Mouse (Mus musculus) natural killer cell, adult 2 months (primary cell): ENCODE measurements around the gene Anapc1.
"Not testable (repeated sequence)": the region's sequence is repeated elsewhere in the genome, so short reads cannot be mapped to it uniquely, and the experiment has no call there.

Experiments
- DNase-seq, 2 experiments: peaks; one replicate each; pipeline ENCODE4 v3.0.0; 2022; ENCODE audit warnings: low spot score in 2 of 2

The Anapc1 gene

DNA sequence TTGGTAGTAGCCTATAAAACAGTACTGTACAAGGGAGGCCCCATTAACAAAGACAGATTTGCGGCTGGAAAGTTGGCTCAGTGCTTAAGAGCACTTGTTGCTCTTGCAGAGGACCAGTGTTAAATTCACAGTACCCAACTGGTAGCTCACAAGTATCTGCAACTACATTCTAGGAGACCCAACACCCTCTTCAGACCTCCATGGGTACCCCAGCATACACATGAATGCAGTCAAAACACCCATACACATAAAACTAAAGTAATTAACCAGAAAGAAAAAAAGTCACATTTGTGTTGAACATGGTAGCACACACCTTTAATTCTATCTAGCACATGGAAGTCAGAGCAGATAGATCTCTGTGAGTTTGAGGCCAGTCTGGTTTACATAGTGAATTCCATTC lies 9.9 kb upstream of the Anapc1 start:
- no peak for DNase-seq

DNA sequence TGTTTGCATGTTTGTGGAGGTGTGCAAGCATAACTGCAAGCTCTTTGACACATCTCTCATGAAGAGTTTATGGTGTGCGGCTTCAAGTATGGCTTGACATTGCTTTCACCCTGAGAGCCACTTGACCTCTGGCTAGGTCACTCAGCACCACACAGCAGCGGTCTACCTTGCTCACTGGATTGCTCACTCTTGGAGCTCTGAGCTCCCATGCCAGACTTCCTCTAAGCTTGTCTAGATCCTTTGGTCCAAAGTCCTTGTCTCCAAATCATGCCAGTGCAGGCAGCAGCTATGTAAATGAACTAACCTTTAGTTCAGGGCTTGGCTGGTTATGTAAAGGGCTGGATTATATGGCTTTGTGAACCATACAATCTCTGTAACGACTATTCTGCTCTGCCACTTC lies 9.2 kb upstream of the Anapc1 start:
- DNase-seq = no peak

DNA sequence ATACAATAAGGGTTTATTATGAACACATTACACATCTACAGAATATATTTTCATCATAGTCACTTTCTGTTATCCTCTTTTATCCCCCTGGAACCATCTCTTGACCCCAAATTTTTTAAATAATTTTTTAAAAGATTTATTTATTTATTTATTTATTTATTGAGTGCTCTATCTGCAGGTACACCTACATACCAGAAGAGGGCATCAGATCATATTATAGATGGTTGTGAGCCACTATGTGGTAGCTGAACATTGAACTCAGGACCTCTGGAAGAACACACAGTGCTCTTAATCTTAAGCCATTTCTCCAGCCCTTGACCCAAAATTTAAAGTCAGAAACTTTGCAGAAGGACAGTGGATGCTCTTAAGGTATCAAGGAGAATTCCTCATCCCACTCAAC lies 7.4 kb upstream of the Anapc1 start:
- no peak for DNase-seq

DNA sequence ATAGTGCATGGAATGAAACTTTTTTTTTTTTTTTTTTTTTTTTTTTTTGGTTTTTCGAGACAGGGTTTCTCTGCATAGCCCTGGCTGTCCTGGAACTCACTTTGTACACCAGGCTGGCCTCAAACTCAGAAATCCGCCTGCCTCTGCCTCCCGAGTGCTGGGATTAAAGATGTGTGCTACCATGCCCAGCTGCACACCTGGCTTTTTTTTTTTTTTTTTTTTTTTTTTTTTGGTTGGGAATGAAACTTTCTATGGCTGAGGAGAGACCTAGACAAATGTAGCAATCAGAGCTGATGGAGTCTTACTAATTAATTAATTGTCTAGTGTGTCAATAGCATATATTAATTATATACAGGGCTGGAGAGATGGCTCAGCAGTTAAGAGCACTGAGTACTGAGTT lies 6.6 kb upstream of the Anapc1 start:
- DNase-seq = not testable (repeated sequence)

DNA sequence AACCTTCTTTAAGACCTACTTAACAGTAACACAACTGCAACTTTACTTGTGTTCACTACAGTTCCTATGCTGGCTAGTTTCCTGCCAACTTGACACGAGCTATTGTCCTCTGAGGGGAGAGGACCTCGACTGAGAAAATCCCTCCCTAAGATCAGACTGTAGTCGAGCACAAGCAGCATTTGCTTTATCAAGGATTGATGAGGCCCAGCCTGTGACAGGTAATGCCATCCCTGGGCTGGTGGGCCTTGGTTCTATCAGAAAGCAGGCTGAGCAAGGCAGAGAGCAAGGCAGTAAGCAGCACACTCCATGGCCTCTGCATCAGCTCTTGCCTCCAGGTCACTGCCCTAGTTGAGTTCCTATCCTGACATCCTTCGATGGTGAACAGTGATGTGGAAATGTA lies 6.0 kb upstream of the Anapc1 start:
- DNase-seq = no peak

DNA sequence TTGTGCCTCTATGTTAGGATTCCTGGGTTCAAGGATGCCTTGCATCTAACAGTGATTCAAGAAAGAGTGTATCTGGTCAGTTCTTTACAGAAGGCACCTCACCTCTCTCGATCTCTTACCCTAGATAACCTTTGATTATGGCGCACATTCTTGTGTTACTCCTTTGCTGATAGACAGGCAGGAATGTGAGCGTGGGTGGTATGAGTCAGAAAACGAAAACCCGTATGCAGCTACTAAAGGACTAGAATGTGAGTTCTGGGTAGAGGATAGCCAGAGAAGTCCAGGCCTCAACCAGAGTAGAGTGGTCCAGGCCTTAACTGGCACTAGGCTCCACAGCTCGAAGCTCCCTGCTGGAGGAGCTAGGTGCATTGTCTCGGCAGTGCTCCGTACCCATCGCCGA lies 5.6 kb upstream of the Anapc1 start:
- DNase-seq = no peak

DNA sequence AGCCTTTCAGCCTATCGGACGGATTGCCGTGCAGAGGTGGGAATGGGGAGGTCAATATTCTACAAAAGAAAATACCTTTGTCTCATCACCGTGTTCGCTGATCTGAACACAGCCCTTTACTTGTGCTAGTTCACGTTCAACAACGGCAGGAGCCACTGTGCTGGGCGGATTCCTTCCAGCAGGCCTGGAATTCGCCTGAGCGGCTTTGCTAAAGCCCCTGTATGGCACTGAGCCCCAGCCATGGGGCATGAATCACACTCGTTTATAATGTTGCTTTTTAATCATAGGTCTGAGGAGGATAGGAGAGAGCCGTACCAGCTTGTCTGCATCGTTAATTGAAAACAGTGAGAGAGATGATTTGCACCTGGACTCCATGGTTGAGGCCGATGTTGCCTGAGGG lies 5.1 kb upstream of the Anapc1 start:
- no peak for DNase-seq

DNA sequence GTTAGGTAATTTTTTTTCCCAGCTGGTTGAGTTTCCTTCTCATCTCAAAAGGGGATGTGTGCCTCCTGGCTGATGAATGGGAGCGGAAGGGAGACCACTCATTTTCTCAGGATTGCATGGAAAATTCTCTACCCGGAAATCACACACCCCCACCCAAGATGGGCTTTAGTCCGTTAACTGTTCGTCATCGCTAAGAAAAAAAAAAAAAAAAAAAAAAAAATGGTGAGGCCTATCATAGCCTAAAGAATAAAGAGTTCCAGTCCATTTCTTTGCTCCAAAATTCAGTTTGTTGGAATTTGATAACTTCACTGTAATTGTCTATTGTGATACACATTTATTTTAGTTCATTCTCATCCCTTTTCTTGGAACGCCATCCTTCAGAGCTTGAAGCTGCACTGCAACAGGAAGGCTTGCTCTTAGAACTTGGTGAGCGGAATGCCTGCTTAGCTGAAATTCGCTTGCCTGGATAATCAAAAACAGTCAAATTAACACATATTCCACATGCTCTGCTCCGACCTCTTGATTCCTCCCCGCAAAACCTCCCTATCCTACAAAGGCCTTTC lies 448 bp upstream of the Anapc1 start:
- no peak for DNase-seq

DNA sequence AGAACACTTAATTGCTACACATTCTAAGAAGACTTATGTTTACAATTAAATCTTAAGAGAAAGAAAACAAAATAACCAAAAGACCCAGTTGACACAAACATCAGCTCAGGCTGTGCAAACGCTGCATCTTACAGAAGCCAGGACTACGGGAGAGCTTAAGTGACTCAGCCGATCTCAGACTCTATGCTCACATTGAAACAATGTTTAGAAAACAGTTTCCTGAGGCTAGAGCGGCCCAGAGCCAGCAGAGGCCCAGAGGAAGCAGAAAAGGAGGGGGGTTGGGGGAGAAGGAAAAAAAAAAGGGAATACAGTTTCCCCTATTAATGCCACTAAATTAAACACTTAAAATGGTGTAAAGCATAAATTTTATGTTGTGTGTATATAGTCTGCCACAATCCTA lies 6.5 kb downstream of the Anapc1 start:
- DNase-seq = no peak

DNA sequence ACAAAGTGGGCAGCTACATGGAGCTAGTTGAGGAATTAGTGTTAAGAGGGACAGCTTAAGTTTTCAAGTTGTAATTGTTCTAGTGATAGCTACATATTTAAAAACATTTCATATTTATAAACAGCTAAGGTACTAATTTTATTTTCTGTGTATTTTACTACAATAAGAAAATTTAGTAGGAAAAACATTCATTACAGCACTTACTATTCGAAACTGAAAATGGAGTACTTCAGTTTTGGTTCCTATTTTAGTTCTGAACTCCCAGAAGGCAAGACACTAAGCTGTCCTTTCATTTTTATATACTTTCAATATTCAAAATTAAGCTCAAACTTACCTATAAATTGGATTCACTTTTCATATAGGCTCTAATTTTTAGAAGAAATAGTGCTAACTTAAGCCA lies 66.6 kb downstream of the Anapc1 start:
- no peak for DNase-seq

DNA sequence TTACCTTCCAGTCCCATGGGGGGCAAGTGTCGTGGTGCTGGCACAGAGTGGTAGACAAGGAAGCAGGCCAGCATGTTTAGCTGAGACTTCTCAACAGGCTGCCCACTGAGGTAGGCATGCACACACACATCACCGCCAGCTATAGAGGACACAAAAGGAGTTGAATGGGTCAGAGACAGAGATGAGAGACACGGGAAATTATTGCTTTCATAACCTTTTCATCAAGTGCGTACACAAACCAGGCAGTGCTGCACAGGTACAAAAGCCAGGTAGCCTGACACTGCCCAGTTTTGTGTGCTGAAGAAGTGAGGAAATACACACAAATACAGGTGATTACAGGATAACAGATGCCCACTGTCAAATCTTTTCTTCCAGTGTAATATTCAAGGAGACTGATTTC lies 71.8 kb downstream of the Anapc1 start:
- no peak for DNase-seq

DNA sequence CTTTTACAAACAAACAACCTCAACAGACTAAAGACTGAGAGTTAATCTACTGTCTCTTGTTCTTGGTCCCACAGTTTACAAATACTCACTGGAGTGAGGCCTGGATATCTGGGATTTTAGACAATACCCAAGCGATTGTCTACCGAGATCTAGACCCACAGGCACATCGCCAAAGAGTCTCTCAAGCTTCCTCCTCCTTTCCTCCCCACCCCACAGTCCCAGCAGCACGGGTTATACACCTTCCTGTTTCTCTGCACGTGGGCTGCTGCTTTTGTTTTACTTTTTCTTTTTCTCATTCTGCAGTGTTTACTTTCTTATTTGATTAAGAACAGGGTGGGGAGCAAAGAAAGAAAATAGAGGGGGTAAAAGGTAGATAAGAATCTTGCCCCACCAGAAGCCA lies 73.8 kb downstream of the Anapc1 start:
- DNase-seq = no peak

DNA sequence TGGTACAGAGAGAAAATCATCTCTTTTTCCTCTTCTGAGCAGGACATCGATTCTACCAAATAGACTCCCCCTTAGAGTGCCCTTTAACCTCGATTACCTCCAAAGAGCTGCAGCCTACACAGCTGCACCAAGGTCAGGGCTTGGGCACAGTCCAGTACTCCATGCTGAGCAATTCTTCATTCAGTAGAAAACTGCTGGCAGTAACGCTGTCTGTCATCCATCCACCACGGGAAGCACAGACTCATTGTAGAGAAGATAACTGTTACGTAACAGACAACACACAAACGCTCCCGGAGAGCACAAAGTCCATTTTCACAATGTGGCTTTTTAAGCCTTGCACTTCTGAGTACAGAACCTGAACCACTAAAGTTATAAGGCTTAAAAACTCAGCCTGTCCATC lies 74.9 kb downstream of the Anapc1 start:
- DNase-seq = no peak

DNA sequence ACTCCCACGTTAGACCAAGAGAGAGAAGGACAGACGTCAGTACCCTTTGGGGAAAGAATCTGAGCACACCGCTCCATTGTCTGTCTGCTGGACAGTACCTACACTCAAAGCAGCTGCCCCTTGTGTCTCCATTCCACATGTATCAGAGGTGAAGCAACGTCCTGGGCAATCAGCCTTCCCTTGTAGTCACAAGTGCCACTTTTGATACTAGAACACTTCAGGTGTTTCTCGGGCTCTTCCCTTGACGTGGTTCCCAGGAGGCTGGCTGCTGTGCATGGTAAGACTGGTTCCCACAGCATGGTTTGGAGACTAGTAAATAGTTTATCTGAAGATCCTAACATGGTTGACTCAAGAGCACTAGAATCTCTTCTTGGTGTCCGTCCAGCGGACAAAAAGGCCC lies 76.0 kb downstream of the Anapc1 start:
- DNase-seq = no peak

DNA sequence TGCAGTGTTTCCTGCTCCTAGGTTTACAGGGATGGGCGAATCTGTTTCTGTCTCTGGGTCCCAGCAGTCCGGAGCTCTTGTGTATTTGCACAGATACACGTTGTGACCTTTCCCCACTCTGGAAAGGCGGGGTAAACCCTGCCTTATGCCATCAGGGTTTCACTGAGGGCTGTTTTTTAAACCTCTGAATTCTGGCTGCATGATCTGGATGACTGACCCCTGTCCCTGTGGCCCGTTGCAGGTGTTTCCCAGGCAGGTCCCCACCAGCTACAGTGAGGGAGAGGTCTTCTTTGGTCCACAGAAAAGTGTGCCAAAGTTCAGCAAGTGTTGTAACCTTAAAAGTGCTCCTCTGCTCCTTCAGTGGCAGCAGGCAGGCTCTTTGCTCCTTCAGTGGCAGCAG lies 77.9 kb downstream of the Anapc1 start:
- no peak for DNase-seq

DNA sequence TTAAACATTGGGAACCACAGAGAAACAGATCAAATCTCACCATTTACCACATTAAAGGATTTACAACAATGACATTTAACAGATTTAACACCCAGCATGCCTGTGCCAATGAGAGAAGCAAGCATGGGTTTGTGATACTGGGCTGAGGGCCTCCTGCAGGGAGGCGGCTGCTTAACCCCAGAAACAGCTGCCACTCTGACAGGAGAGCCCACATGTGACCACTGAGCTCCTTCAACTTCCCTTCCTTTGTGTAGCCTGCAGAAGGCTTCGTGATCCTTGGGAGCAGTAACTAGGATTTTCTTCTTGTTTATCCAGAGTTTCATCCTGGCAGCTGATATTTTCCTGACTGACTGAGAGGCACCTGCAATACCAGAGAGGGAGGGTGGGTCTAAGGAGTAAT lies 85.7 kb downstream of the Anapc1 start:
- DNase-seq = no peak

DNA sequence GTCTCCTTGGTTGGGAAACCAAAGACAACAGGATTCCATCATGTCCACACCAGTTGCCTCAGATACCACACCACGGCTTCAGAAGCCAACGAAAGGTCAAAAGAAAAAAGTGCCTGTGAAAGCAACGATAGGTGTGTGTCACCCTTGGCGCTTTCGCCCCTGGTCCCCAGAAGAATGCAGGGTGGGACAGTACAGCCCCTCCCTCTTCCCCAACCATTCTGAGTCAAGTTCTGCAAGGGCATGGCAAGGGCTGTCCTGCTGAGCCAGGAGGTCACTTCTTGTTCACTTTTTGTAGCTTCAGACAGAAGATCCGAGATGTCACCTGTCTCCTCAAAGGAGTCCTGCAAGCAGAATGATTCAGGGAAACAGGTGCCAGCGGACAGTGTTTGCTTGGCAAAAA lies 94.9 kb downstream of the Anapc1 start:
- DNase-seq = no peak

DNA sequence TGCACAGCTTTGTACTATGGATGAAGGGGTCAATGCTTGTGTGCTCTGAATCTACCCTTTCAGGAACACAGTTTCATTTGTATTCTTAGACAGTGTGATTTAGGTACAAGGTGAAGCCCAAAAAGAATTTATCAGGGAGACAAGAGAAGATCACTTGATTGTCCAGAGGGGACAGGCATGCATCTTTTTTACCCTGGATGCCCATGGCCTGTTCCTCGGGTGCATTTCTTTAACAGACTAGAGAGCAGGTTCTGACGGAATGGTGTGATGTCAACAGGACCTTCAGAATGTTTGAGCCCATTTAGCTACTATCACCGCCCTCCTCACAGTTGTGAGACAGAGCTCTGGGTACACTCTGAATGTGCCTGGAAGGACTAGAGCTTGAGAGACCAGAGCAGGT lies 96.3 kb downstream of the Anapc1 start, which contains the start of gene Spdye4c:
Spdye4c (plus strand) TSS at position 301 of the 400 bp plus-strand sequence.
- no peak for DNase-seq

DNA sequence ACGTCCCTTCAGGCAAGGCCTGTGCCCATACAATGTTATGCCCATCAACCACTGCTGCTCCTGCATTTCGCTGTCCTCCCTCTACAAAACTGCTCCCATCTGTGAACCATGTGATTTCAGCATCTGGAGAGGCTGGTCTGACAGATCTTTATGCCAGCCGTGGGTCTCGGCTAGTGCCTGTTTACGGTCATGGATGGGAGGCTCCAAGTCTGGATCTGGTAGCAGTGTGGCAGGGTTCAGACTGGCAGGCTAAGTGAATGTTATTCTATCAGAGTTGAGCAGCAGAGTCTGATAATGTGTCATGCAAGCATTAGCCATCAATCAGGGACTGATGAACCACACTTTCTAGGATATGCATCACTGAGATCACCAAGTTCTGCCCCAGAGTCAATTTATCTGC lies 104.3 kb downstream of the Anapc1 start:
- DNase-seq = no peak

DNA sequence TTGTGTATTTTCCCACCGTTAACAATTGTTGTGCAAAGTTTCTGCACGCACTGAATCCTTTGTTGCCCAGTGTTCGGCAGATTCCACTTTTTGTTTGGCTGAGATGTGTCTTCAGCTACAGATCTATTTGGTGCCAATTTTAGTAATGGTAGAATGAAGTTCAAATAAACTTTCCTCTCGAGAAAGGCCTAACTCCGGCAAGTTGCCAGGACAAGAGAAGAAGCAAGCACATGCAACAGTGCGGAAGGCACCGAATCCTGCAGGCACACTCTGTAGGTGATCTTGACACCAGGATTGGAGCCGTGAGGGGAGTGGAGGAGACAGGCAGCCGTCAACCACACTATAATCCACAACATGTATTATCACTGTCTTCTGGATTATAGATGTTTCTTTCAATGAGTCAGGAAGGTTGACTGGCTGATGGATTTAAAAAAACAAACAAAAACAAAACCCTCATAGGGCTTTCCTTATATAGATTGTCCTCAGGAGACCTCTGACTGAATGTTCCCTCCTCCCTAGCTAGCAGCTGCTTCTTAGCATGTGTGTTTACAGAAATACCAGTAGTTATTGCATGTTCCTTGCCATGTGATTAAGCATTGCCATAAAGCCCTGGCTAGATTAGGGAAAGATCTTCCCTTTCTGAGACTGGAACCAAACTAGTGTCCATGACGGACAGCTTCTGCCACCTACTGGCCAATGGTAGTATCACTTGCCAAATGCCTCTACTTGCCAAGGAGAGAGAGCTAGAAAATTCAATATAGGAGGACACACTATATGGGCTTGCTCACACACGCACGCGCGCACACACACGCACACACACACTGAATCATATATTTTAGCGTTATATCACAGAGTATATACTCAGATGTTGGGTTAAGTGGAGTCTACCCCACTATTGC lies 114.2 kb downstream of the Anapc1 start:
- DNase-seq = peak; percentile 64 to 72

DNA sequence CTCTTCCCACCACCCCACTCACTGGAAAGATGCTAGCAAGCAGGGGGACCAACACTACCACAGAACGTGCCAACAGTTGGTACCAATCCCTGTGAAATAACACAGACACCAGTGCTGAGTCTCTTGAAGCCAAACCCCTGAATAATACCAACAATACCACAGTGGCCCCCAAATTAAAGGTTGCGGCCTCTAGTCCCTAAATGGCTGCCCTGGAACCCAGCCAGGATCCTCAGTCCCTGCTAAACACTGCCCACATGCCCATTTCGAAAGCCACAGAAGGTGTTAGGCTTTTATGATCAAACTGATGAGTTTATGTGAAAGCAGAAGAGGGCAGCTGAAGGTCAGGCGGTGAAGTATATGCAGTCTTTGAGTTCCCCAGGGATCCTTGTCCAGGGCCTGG lies 116.2 kb downstream of the Anapc1 start:
- no peak for DNase-seq

DNA sequence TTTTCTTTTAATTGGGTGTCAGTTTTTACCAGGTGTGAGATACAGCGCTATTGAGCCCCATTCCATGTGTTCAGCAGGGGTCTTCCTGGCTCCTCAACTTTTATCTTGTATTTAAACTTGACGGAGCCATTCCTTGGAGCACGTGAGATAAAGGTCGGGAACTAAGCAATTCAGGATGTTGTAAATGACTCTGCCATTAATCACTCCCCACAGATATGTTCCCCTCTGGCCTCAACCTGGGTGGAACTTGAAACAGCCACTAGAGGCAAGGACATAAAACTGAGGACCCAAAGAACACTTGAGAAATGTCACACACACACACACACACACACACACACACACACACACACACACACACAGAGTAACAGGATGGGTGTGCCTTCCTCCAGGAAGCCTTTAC lies 118.7 kb downstream of the Anapc1 start:
- DNase-seq = no peak

DNA sequence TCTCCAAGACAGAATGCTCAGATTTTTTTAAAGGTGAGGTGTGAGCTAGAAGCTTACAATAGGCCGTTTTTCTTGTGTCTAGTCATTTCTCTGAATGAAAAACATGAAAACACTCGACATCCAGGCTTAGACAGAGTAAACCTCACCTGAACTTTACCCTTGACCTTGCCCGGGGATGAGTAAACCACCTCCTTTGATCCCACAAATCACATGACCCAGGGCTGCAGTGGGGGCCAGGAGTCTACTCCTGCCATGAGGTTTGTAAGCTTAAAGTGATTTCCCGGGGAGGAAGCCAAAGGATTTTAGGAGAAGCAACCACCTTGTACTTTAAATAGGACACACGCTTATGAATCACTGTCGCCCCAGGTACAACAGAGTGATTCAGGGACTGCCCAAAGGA lies 119.2 kb downstream of the Anapc1 start:
- no peak for DNase-seq
